Mouse (Mus musculus) forebrain, postnatal 0 days (tissue): ENCODE results near the gene Mgat5. TPM values are rescaled to one million over a fixed set of nuclear protein-coding genes. Genes with fewer than 3 reads are reported as not detected.

Experiments used
- ATAC-seq: fragments of 200-750 bp; cut with Nextera tagmentation; 2 replicates; pipeline ENCODE4 v1.8.0; 2017; ENCODE audit warnings: mild to moderate bottlenecking, moderate library complexity
- DNase-seq: peaks from one replicate; pipeline ENCODE4 v3.0.0-alpha.2; 2015
- H3K27ac ChIP-seq: fragments of 300-500 bp; sonication (generic); 2 replicates; pipeline ENCODE4 v1.5.1; 2014; ENCODE audit warnings: low read depth, mild to moderate bottlenecking, antibody characterized with exemption, low read length, moderate library complexity, mixed read lengths
- H3K27me3 ChIP-seq: fragments of 300-500 bp; sonication (generic); 2 replicates; pipeline ENCODE4 v1.6.1; 2014; ENCODE audit warnings: mild to moderate bottlenecking, low read length, mixed read lengths; ENCODE audit not compliant: insufficient read depth
- H3K36me3 ChIP-seq: fragments of 300-500 bp; sonication (generic); 2 replicates; pipeline ENCODE4 v1.6.1; 2014; ENCODE audit warnings: mild to moderate bottlenecking, moderate library complexity; ENCODE audit not compliant: insufficient read depth
- H3K4me1 ChIP-seq: fragments of 300-500 bp; sonication (generic); 2 replicates; pipeline ENCODE4 v1.6.1; 2014; ENCODE audit warnings: antibody characterized with exemption; ENCODE audit not compliant: insufficient read depth
- H3K4me2 ChIP-seq: fragments of 300-500 bp; sonication (generic); 2 replicates; pipeline ENCODE4 v1.6.1; 2014; ENCODE audit warnings: low read depth, mild to moderate bottlenecking, moderate library complexity
- H3K4me3 ChIP-seq: fragments of 300-500 bp; sonication (generic); 2 replicates; pipeline ENCODE4 v1.5.1; 2014; ENCODE audit warnings: low read depth, low read length, mixed read lengths
- H3K9ac ChIP-seq: fragments of 300-500 bp; sonication (generic); 2 replicates; pipeline ENCODE4 v1.6.1; 2014; ENCODE audit warnings: mild to moderate bottlenecking
- H3K9me3 ChIP-seq: fragments of 300-500 bp; sonication (generic); 2 replicates; pipeline ENCODE4 v1.6.1; 2016; ENCODE audit warnings: low read length
- CTCF ChIP-seq: sonication (generic); IDR thresholded peaks from 2 replicates; pipeline ENCODE4 v1.5.1; 2016; ENCODE audit warnings: antibody characterized with exemption, control low read depth, low read depth
- WGBS: fragments of 180-500 bp; shearing (Covaris S2); extraction: QIAGEN DNeasy Blood & Tissue Kit; methylation state at CpG from one replicate; pipeline ENCODE4 v1.1.7; 2014; 5-methylcytosine and 5-hydroxymethylcytosine counted together
- polyA plus RNA-seq: library from polyadenylated mRNA; unstranded; fragments of >200 nt; fragmentation: Nextera tagmentation; extraction: Ambion mirVana; gene quantifications from 2 replicates; pipeline ENCODE4 v1.2.1, GENCODE M21; 2015
- total RNA-seq: library from RNA; depleted of rRNA; stranded (reverse); fragments of >200 nt; gene quantifications from 2 replicates; pipeline ENCODE4 v1.2.3, GENCODE M21; 2014

Gene Mgat5
- total and polyA plus RNA-seq, 2 experiments from 2014 or later: 9.3 to 42.9 TPM

DNA sequence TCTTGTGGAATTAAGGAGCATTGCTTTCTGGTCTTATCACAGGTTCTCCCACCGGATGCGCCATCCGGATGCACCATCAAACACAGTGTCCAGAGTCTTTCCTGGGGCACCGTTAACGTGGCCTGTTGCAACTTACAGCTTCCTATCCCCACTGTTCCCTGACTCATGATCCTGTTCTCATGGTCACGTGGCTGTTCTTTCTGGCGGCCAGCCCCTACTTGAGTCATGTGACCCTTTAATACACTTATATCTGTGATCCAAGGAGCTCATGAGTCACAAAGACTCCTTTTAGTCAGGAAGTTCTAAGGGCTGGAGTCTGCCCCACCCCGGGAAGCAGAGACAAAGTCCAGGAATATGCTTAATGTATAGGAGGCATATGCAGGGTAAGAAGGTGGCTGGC is 52.2 kb downstream of the Mgat5 start:
- 91% methylated on average over 8 of the region's 8 CpGs for WGBS
- 0 out of 2 replicates have a peak, but pooled peaks cover 2% of the 10 kb centered on the region for H3K4me1 ChIP-seq
- ATAC-seq: no peak

DNA sequence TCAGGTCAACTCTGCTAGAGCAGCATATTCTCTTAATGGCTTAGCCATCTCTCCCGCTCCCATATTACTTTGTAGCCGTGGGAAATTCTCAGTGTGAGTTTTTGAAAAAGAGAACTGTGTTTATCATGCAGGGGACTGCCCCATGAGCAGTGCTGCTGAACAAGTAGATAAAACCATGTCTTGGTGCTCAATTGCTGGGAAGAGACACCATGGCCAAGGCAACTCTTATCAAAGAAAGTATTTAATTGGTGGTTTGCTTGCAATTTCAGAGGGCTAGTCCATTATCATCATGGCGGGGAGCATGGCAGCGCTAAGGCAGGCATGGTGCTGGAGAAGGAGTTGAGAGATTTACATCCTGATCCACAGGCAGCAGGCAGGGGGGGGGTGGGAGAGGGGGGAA is 54.9 kb downstream of the Mgat5 start:
- DNase-seq: no peak
- Histone ChIP-seq H3K4me2 (no peak overlapping the region), H3K9me3 (no peaks in the 10 kb centered on the region), H3K27ac (no peak overlapping the region), H3K36me3 (no peaks in the 10 kb centered on the region), H3K9ac (no peak overlapping the region), H3K4me3 (no peak overlapping the region), H3K27me3 (no peaks in the 10 kb centered on the region), H3K4me1 (0 out of 2 replicates have a peak, but pooled peaks cover 5% of the 10 kb centered on the region)
- ATAC-seq: no peak
- no peak for TF ChIP-seq CTCF
- 96% methylated on average over 4 of the region's 4 CpGs for WGBS

More for the DNA sequence above, 52.2 kb downstream of the Mgat5 start:
- no peaks in the 10 kb centered on the region for H3K9me3 ChIP-seq
- H3K27ac ChIP-seq: no peak overlapping the region
- H3K4me3 ChIP-seq: no peak overlapping the region
- H3K4me2 ChIP-seq: no peak overlapping the region
- H3K36me3 ChIP-seq: 0 out of 2 replicates have a peak, but pooled peaks cover under 1% of the 10 kb centered on the region
- no peak for TF ChIP-seq CTCF
- no peak for DNase-seq
- H3K9ac ChIP-seq: no peak overlapping the region
- no peaks in the 10 kb centered on the region for H3K27me3 ChIP-seq

GRCm38 (mm10) chr1:127260969-127261368 is 56.2 kb downstream of the Mgat5 start:
- WGBS: 35% methylated on average over 6 of the region's 6 CpGs
- H3K4me2 ChIP-seq: no peak overlapping the region
- ATAC-seq (no peak), DNase-seq (no peak)
- 0 out of 2 replicates have a peak, but pooled peaks cover 5% of the 10 kb centered on the region for H3K4me1 ChIP-seq
- no peaks in the 10 kb centered on the region for H3K36me3 ChIP-seq
- H3K4me3 ChIP-seq: no peak overlapping the region
- no peak overlapping the region for H3K9ac ChIP-seq
- no peaks in the 10 kb centered on the region for H3K9me3 ChIP-seq
- H3K27ac ChIP-seq: no peak overlapping the region
- TF ChIP-seq CTCF: no peak
- H3K27me3 ChIP-seq: no peaks in the 10 kb centered on the region

- WGBS: 71% methylated on average over 13 of the region's 13 CpGs
- Histone ChIP-seq H3K27ac (peak overlapping the region; percentile 22; the same call in 1 of the 2 replicates), H3K9ac (no peak overlapping the region), H3K4me3 (no peak overlapping the region), H3K27me3 (no peaks in the 10 kb centered on the region), H3K36me3 (no peaks in the 10 kb centered on the region), H3K9me3 (no peaks in the 10 kb centered on the region), H3K4me1 (0 out of 2 replicates have a peak, but pooled peaks cover 5% of the 10 kb centered on the region), H3K4me2 (no peak overlapping the region)
- no peak for DNase-seq
- TF ChIP-seq CTCF: no peak
- ATAC-seq: peak; percentile 63
Observed at GRCm38 (mm10) chr1:127262170-127262837, 57.5 kb downstream of the Mgat5 start.

- no peak overlapping the region for H3K27ac ChIP-seq
- H3K4me1 ChIP-seq: no peaks in the 10 kb centered on the region
- DNase-seq (no peak), ATAC-seq (no peak)
- H3K4me3 ChIP-seq: no peak overlapping the region
- no peak overlapping the region for H3K4me2 ChIP-seq
- no peak for TF ChIP-seq CTCF
- peaks cover 3% of the 10 kb centered on the region; the same call in 1 of the 2 replicates for H3K36me3 ChIP-seq
- H3K9ac ChIP-seq: no peak overlapping the region
- H3K9me3 ChIP-seq: no peaks in the 10 kb centered on the region
- 88% methylated on average over 5 of the region's 5 CpGs for WGBS
- H3K27me3 ChIP-seq: no peaks in the 10 kb centered on the region
Observed at GRCm38 (mm10) chr1:127267985-127268384, 63.2 kb downstream of the Mgat5 start.

- Histone ChIP-seq H3K9me3 (no peaks in the 10 kb centered on the region), H3K9ac (no peak overlapping the region), H3K27me3 (no peaks in the 10 kb centered on the region), H3K36me3 (peaks cover 11% of the 10 kb centered on the region; the same call in 1 of the 2 replicates), H3K4me3 (no peak overlapping the region), H3K4me2 (no peak overlapping the region), H3K4me1 (no peaks in the 10 kb centered on the region), H3K27ac (no peak overlapping the region)
- no peak for TF ChIP-seq CTCF
- ATAC-seq (no peak), DNase-seq (no peak)
- 66% methylated on average over 3 of the region's 3 CpGs for WGBS
Observed at GRCm38 (mm10) chr1:127269343-127269742, 64.5 kb downstream of the Mgat5 start.

DNA sequence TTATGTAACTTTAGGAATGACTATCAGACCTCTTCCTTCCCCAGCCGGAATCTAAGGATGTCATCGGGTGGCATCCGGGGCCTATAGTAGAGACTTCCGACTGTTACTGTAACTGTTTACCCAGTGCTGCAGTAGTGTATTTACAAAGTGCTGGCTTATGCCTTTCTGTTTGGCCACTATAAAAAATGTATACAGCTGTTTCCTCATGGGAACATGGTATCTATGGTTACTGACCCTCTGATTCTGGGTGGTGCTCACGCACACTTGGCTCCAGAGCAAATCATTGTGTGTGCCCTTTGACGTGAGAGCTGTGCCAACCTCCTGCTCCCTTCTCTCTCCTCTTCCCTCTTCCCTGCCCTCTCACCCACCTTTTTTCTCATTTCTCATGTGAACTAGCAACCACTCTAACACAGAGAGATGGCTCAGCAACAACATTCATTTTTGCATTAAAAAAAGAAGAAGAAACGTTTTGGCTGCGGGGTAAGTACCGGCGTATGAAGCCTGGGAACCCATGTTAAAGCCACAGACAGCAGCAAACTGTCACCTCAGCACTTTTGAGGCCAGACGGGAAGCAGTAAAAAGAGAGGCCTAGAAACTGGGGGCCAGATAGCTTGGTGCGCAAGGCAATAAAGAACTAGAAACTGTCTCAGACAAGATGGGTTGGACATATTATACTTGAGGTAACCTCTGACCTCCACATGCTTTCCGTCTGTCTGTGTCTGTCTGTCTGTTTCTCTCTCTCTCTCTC is 65.6 kb downstream of the Mgat5 start:
- Histone ChIP-seq H3K9ac (no peak overlapping the region), H3K9me3 (no peaks in the 10 kb centered on the region), H3K4me2 (no peak overlapping the region), H3K27me3 (no peaks in the 10 kb centered on the region), H3K27ac (no peak overlapping the region; the same call in 1 of the 2 replicates), H3K4me1 (no peaks in the 10 kb centered on the region), H3K4me3 (no peak overlapping the region), H3K36me3 (peaks cover 11% of the 10 kb centered on the region; the same call in 1 of the 2 replicates)
- no peak for ATAC-seq
- DNase-seq: peak; percentile 9
- TF ChIP-seq CTCF: no peak
- WGBS: 73% methylated on average over 13 of the region's 13 CpGs
